Mouse (Mus musculus) liver, embryonic 14.5 days (tissue): ENCODE results near the gene Bcas3.

Experiments used
- CTCF ChIP-seq: IDR thresholded peaks from 2 replicates; pipeline ENCODE4 v1.5.1; 2016; ENCODE audit warnings: antibody characterized with exemption, low read depth, control low read depth
- EP300 ChIP-seq: IDR thresholded peaks from 2 replicates; pipeline ENCODE4 v1.6.1; 2016; ENCODE audit warnings: antibody characterized with exemption, low read depth

GRCm38 (mm10) chr11:85688440-85688838 is 335.5 kb downstream of the Bcas3 start:
- TF ChIP-seq EP300 = no peak
- no peak for TF ChIP-seq CTCF
